Mouse (Mus musculus): ENCODE data around the gene Rabl3.

The Rabl3 gene

DNA sequence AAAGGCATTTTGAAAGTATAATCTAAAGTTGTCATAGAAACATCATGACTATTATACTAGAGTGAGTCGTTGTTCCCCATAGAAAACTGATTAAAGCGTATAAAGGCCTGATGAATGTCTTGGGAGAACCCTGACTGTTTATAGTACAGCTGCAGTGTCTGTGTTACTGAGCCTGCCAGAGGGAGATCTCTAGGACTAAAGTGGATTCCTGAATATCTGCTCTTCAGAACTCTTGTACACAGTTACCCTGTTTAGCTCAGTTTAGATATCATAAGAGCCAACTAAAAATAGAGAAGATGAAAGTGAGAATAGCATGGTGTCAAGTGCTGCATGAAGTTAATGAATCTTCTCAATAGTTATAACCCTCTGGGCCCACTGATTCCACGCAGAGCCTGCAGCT, 10.6 kb downstream of the Rabl3 start:
- DNase-seq: no peak

DNA sequence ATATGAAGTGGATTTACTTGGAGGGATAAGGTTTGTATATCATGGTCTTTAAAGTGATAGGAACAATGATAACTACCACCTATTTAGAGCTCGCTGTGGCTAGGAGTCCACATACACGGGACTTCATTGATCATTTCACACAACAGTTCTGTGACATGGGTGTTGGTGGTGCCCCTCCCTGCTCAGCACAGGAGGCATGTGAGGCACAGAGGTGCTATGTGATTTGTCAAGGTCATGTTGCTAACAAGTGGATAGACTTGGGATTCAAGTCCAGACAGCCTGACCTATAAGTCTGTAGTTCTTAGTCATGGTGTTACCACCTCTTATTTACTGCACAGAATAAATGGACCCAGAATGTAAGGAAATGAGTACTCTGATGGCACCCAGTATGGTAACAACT, 11.3 kb downstream of the Rabl3 start:
- no peak for DNase-seq

DNA sequence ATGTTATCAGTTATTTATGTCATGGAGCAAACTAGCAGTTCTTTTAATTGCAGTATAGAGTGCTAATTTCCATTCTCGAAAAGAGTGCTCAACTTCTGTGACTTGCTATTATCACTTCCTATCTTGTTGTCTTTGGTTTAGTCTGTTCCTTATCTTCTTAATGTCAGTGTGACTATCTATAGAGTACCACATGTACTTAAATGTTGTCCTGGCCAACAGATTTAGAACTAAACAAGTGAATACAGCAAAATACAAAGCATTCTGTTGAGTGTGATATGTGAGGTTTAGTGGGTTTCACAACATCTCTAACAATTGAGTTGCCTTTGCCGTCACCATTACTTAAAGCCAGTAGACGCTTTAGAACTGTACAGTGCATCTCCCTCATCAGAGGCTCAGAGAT, 13.1 kb downstream of the Rabl3 start:
- no peak for DNase-seq

DNA sequence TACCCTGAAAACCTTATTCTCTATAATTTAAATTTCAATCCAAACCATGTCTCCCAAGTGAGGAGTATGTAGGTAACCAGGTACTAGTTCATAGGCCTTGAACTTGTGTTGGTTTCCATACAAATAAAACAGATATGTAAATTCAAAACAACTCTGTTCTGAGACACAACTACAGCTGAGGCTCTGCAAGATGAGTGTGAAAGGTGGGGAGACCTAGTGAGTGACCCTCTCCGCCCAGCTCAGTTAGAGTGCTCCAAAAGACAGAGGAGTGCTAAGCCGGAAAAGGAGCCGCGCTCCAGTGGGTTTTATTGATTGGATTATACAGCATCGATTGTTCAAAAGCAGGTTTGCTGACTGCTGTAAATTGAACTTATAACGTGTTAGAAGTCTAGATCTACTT, 22.7 kb downstream of the Rabl3 start:
- DNase-seq: no peak

DNA sequence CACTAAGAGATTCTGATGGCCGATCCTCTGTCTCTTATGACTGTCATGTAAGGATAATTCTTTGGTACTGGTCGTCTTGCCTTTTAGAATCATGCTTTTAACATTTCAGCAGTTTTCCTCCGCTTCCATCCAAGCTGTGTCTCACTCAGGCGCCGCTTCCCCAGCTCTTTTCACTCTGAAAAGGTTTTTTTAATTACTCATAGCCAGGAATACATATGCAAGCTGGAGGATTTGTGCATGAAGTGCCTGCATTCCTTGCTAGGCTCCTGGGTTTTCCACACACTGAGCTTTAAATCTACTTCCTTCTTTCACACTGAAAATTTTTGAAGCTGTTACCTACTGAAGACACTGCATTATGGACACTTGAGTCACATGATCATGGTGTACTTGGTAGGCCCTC, 23.3 kb downstream of the Rabl3 start:
- DNase-seq: no peak

DNA sequence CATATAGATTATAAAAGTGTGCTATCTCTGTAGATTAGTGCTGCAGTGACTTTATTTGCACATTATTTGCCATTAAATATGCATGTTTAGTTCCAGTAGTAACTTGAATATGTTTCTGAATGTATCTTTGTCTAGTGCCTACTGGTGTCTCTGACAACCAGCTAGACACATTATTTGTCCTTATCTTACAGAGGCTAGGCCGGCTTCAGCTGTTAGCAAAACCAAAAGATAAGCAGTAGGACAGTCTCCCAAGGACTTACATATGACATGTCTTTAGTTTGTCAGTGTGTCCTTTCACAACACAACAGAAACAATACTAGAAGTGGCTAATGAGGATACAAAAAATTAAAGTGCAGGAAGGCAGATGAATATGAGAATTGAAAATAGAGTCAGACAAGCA, 25.4 kb downstream of the Rabl3 start:
- DNase-seq: no peak

DNA sequence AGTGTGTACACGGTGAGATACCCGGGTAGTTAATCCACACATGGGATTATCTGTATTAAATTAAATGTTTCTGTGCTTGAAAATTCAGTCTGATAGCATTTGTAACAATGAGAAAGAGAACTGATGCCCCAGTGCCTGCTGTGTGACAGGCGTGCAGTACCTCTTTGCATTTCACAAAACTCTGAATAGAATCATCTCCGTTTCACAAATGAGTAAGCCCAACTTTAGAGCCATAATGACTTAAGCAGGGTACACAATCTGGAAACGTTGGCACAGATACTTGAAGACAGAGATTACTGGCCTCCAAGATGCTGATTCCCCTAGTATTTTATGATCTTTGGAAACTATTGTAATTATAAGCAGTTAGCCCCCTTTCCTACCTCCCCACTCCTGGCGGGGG, 26.4 kb downstream of the Rabl3 start:
- no peak for DNase-seq

DNA sequence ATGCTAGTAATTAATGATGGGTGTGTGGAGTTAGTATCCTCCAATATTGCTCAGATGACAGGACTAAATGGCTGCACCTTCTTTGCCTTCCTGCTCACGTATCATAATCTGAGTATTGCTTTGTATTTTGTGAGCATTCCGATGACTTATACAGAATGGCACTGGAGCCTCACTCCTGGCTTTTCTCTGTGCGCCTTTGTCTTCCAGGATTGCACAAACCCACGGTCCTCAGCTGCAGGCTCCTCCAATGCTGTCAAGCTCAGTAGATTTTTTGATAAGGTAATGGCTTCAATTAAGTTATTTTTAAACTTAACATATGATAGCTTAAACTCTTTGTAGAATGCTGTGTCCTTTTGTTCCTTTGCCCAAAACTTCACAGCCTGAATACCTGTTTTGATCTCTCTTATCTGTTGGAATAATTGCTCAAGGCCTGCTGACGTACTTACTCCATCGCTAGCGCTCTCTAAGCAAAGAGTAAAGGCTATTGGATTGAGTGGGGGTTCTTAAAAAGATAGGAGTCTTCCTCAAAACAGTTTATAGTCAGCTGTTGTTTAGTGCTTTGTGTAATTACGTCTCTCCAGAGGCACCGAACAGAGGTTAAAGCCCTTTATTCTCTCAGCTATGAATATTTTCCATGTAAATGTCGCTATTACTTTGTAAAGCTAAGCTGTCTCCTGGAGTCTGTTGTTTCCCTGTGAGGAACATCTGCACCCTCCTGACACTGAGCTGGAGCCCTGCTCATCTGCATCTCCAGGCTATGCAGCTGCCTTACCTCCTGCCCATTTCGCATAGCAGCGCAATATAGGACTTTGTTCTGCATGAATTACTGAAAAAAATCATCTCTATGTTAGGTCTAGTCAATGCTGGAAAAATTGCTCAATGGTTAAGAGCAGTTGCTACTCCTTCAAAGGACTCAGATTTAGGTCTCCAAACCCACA, 27.7 kb downstream of the Rabl3 start:
- DNase-seq: no peak

DNA sequence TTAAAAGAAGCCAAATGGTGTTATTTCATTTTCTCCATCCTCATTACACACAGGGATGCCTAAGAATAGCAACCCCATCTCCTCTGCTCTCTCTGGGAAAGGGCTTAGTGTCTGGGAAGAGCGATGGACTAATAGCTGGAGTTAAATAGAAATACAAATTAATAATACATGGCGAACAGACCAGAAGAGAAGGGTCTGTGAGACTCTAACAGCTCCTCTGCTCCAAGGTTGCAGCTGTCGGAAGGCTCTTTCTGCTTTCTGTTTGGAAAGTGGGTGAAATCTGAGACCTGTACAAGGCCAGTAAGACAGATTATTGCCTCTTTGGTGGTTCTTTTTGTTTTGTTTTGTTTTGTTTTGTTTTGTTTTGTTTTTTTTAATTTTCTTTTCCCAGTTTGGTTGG, 31.9 kb downstream of the Rabl3 start:
- no peak for DNase-seq

DNA sequence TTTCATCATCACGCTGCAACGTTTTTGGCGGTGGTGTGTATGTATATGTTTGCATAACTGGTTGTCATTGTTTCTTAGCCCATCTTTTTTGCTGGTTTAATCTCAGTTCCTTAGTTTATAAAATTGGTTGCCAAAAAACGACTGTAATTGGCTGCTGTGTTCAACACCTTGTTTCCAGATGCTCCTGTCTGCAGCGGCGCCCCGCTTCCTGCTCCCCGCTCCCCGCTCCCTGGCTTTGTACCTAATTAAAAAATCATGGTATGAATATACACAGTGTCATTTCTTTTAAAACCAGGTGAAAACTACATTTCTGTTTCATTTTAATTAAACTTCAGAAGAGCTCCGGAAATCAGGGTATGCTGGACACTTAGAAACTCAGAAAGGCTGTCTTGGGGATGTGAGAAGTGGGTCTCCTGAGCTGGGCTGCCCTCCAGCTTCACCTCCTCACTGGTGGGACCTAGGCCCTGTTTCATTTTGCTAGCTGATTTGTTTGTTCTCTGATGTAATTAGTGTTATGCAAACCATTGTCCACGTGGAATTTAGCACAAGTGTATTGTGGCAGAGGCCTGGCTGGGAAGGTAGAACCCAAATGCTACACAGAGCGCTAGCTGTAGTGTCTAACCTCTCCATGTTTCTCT, 32.6 kb downstream of the Rabl3 start:
- DNase-seq: no peak

DNA sequence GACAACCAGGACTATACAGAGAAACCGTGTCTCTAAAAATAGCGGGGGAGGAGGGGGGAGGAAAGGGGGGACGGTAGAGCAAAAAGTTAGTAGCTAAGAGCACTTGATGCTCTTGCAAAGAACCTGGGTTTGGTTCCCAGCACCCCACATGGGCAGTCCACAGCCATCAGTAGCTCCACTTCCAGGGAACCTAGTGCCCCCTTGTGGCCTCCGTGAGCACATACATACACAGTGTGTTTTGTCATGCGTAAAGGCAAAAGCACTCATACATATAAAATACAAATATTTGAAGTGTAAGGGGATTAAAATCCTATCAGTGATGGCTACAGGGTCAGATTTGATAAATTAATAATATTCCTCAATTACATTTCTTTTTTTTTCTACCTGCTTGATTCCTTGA, 33.4 kb downstream of the Rabl3 start:
- no peak for DNase-seq

DNA sequence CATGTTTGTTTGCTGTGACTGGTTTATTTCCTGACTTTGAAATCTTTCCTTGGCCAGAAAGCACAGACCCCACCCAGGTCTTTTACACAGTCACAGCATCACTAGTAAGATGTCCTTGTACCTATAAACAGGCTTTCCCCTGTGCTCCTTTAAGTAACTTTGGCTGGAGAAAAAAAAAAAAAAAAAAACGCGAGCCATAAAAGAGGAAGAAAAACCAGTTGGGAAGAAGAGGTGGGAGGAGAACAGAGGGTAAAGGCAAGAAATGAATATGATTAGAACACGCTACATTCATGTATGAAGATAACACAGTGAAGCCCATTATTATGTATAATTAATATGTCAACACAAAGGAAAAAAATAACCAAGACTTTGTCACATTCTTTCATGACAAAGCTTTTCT, 35.6 kb downstream of the Rabl3 start:
- DNase-seq: no peak

DNA sequence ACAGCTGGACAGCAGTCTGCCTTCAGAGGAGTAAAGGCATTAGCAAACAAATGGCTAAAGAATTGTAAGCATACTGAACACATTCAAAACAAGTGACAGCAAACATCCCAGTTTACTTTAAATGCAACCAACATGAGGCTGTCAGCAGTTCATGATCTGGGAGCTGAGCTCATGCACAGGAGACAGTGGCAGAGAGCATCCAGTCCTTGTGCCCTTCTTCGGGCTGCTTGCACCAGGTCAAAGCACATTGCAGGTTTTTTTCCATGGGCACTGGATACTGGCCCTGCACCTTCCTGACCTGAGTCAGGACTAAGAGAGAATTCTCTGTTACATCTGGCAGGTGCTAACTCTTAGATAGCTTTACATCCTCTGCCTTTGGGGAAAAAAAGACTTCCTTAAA, 39.9 kb downstream of the Rabl3 start:
- no peak for DNase-seq

DNA sequence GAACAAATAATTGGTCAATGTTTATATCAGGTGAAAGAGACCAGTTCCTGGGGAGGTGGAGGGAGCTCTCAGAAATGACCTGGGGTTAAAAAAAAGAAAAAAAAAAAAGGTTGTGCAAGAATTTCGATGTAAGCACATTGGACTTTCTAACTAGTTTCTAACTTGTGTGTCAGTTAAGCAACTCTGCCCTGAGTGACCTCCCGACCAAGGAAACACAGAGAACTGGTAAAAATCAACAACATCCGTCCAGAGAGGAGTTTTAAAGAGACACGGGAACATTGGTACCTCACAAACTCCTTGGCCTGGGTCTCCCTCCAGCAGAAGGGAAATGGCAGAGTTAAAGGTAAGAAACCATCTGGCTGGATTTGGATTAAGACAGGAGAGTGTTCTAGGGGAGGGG, 40.3 kb downstream of the Rabl3 start, which contains the start of gene Hgd:
Hgd (plus strand) TSS at position 160 of the 400 bp plus-strand sequence.
- no peak for DNase-seq

DNA sequence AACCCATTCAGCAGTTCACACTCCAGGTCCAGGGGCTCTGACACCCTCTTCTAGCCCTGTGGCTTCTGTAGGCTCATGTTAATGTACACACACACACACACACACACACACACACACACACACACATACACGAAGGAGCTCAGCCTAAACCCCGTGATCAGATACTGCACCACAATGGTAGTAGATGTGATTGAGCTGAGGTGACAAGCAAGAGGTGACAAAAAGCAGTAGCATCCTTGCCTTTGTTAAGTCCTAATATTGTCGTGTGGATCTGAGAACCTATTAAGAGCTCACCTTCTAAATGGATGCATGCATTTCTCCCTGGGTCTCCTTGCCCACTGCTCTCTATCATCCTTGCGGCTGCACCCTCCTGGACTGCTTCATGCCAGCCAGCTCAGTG, 41.0 kb downstream of the Rabl3 start:
- DNase-seq: no peak

DNA sequence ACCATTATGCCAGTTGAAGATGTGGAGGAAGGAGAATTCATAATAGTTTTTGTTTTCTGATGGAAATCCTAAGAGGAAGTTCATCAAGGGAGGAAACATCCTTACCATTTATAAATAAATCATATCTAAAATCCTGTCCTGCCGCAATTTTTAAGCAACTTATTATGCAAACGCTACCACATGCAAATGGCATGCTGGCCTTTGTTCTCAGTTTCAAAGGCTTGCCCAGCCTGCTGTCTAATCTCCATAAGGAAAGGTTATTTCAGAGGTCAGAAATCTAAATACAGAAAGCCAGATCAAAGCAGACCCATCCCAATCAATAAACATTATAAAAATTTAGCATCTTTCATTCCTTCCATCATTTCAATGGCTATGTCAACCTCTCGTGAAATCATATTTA, 42.2 kb downstream of the Rabl3 start:
- no peak for DNase-seq

DNA sequence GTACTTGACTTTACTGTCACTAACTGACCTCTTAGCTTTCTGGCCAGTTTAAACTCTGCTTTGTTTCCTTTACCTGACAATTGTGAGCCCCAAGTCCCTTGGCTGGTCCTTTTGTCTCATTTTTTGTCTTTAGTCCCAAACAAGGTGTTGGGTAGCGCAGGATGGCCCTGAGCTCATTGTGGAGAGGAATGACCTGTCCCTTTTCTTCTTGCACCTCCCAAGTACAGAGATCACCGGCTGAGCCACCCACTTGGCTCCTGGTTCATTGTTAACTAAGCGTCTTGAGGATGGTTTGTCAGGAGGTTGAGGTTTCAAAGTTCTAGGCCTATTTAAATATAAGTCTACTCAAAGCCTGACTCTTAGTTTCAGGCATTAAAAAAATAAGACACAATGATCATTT, 43.6 kb downstream of the Rabl3 start:
- no peak for DNase-seq

DNA sequence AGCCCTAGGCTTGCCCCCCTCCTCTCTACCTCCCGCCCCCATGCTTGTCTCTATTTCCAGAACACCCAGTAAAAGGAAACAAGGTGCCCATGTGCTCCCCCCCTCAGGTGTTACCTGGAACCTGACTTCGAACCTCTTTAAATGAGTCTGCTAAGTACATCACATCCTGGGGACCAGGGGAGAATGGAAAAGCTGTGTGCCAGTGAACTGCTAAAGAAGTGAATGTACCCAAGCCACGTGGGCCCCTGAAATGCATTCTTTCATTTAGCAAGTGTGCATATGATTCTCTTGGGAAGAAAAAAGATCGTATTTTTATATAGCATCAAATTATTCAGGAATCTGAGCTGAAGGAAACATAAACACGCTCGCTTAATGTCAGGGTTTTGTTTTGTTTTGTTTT, 44.1 kb downstream of the Rabl3 start:
- no peak for DNase-seq

DNA sequence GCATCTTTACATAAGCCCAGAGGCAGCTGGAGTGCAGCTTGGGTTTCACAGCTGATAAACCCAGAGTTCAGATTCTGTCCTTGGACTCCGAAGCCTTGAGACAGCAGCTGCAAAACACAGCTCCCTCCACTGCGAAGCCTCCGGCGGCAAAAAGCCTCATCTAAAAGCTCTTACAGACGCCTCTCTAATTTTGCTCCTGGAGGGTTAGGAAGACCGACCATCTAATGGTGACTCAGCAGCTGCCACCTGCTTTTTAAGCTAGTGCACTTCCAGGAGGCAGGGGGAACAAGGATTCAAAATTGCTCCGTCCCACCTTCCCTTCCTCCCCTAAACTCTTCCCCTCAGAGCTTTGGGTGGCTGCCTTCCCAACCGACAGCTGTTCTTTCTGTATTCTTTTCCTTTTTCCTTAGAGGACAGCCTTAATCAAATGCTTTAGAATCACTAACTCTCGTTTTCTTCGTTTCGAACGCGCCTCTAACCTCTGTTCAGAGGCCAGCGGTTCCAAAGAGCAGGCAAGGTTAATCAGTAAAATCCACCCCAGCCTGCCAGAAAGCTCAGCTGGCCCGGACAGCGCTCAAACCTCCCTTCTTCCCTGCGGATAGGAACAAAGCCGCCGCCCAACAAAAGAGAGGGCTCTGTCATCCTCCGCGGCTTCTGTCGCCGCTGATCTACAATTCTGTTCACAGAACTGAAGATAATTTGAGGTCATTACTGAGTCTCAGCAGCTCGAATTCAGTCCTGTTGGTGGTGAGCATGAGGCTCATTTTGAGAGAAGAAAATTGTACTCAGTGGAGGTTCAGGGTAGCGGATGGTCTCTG, 44.7 kb downstream of the Rabl3 start:
- peak; percentile 51 for DNase-seq

DNA sequence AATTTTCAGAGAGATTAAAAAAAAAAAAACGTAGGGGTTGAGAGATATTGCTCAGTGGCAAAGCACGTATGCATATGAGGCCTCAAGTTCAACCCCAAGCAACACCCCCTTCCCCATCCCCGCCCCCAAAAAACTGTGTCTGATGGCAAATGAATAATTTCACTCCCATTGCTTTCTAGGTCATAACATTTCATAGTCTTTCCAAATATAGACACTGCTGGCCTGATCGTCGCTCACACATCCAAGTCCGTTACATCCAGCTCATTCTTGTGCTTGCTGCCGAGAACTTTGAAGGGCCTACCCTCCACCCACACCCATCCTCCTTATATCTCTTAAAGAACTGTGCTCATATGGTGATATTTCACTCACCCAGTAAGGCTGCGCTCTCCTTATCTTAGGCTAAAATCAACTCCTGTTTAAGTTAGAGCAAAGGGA, 45.5 kb downstream of the Rabl3 start:
- no peak for DNase-seq

DNA sequence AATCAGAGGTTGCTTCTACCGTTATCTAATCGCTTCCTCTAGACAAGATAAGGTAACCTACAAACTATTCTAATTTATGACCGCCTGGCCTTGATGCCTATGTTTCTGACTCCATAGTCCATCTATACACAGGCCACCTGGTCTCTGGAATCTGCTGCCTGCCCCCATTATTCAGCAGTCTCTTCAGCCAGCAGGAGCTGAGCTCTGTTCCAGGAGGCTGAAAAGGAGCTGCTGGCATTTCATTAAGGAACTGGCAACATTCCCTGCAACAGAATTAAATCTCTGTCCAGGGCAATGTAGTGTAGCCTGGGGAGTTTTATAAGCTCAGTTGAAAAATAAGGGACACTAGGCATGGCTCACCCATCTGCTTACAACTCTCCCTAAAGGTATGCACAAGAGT, 51.2 kb downstream of the Rabl3 start:
- DNase-seq: no peak

DNA sequence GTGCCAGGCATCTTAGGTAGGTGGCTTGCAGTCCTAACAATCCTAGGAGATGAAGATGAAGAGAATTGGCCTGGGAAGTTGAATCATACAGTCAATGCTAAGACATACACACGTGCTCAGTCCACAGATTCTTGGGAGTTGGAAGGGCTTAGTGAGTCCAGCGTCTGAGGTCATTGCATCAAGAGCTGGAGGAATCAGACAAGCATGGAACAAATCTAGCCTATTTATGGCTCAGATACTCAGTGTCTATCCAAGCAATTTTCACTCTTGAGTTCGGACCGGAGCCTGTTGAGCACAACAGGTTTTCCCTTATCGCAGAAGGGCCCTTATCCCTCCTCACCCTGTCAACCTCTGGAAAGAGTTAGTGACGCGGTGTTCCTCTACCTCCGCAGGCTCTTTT, 51.9 kb downstream of the Rabl3 start:
- no peak for DNase-seq

DNA sequence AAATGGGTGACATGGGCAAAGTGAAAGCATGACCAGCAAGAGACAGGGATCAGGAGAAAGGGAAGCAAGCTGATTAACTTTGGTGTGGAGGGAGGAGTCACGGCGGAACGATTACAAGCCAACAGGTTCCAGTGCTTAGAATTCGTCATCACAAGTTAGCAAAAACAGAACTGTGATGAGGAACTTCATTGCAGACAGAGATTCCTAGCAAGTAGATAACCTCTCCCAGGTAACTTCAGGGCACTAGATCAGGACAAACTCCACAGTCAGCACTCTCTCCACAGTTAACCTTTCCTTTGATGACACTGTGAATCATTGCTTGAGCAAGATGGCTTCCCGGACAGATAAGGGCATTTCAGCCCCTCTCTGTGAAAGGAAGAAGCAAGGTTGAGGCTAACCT, 57.7 kb downstream of the Rabl3 start:
- DNase-seq: no peak

DNA sequence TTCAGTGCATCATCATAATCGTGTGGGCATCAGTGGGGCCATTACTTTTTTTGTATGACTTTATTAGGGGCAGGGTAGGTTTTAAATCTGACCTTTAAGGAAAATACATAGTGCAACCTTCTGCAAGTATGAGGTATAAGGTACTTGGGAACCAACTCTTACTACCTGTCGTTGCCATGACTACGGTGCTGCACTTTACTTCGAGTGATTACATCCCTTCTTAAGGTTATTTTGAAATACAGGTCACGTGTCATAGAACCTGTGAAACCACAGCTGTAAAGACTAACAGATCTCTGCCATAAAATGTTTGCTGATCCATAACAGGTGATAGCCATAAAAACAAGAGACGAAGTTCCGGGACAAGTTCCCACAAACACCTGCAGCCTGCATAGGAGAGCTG, 58.8 kb downstream of the Rabl3 start:
- DNase-seq: no peak

Measured in right cerebral cortex, postnatal 4 days (tissue).